Mouse (Mus musculus) stomach, postnatal 0 days (tissue): ENCODE measurements around the gene Mettl6.

Source experiments
- CTCF ChIP-seq: IDR thresholded peaks from 2 replicates; pipeline ENCODE4 v1.5.1; 2016; ENCODE audit warnings: antibody characterized with exemption, low read depth, mild to moderate bottlenecking, moderate library complexity
- EP300 ChIP-seq: optimal IDR thresholded peaks from 2 replicates; pipeline ENCODE3; 2016; ENCODE audit warnings: antibody characterized with exemption

- TF ChIP-seq CTCF (no peak), EP300 (no peak)
Measured at GRCm38 (mm10) chr14:31434426-31434825, 60.4 kb downstream of the Mettl6 start.
